19 mouse cellular contexts compared by ENCODE assay signal in the genomic region with DNA sequence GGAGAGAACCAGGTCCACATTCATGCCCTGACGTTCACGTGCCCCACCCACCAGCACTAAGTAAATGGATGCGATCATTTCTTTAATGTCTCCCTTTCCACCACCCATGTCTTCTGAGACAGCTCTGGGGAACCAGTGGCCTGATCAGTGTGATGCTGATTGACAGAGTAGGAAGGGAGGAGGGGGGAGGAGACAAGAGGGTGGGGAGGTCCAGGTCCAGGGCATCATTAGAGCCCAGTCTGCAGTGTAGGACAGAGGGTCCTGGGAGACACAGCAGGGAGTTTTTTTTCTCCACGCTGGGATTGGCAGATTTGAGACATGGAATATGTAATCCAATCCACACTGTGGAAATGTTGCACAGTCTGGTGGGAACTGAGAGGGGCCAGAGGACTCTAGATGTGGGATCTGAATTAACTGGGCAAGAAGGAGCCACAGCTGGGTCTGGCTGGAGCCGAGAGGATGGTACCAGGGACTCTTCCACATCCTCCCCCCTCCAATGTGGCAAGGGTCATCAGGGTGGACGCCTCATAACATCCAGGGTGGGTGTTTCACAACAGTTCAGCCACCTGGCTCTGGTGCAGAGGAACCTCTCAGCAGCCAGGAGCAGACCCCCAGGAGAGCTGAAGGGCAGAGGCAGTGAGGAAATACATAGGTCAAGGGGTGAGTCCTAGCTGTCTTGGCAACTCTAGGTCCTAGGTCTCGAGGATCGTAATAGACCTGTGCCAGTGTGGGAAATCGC.
DNase-seq lines count a peak whose midpoint lies in the region; ATAC-seq and TF ChIP-seq lines count a peak whose summit lies in the region.
"Had no signal": no experiment of that assay in that cellular context is flagged by ENCODE, and none has a peak within 500 bp of the region (broad histone marks: within the 10 kb centered on the region; RNA-seq: fewer than 3 reads in every experiment).

No protein-coding gene starts in this region.

- no peaks in the 10 kb centered on the region for H3K9me3 ChIP-seq in hindbrain, embryonic 11.5 days (ENCODE audit: control insufficient read depth, low read length)
- H3K9me3 ChIP-seq in hindbrain, postnatal 0 days (ENCODE audit: low read length), result no peaks in the 10 kb centered on the region
- H3K9me3 ChIP-seq in midbrain, embryonic 13.5 days, result no peaks in the 10 kb centered on the region
- H3K9me3 ChIP-seq in midbrain, embryonic 10.5 days (replicated peaks), result no peaks in the 10 kb centered on the region
- H3K9me3 ChIP-seq in embryonic facial prominence, embryonic 15.5 days (replicated peaks), result no peaks in the 10 kb centered on the region
- H3K9me3 ChIP-seq: forebrain, embryonic 10.5 days; heart, embryonic 15.5 days; hindbrain, embryonic 13.5 days; midbrain, embryonic 15.5 days had no signal

- H3K4me1 ChIP-seq in hindbrain, embryonic 11.5 days (replicated peaks; ENCODE audit: control insufficient read depth, insufficient read depth, low read length), result no peaks in the 10 kb centered on the region
- H3K4me1 ChIP-seq in hindbrain, postnatal 0 days (ENCODE audit: insufficient read depth, low read length), result no peaks in the 10 kb centered on the region
- peaks cover 9% of the 10 kb centered on the region for H3K4me1 ChIP-seq in midbrain, embryonic 13.5 days (replicated peaks)
- H3K4me1 ChIP-seq in midbrain, embryonic 10.5 days, result peaks cover 13% of the 10 kb centered on the region
- peaks cover 18% of the 10 kb centered on the region; the same call in 1 of the 2 replicates for H3K4me1 ChIP-seq in embryonic facial prominence, embryonic 15.5 days
- H3K4me1 ChIP-seq: heart, embryonic 15.5 days had no signal

- no peak overlapping the region for H3K4me3 ChIP-seq in hindbrain, embryonic 11.5 days (ENCODE audit: low read depth, low read length)
- no peak overlapping the region for H3K4me3 ChIP-seq in hindbrain, postnatal 0 days (ENCODE audit: low read length)
- H3K4me3 ChIP-seq in midbrain, embryonic 13.5 days (replicated peaks), result no peak overlapping the region
- H3K4me3 ChIP-seq in midbrain, embryonic 10.5 days, result no peak overlapping the region
- no peak overlapping the region for H3K4me3 ChIP-seq in embryonic facial prominence, embryonic 15.5 days (replicated peaks)
- H3K4me3 ChIP-seq: forebrain, embryonic 10.5 days; heart, embryonic 15.5 days; hindbrain, embryonic 13.5 days; midbrain, embryonic 15.5 days had no signal

- H3K36me3 ChIP-seq in hindbrain, embryonic 11.5 days (ENCODE audit: control insufficient read depth, insufficient read depth, low read length), result no peaks in the 10 kb centered on the region
- no peaks in the 10 kb centered on the region for H3K36me3 ChIP-seq in hindbrain, postnatal 0 days (ENCODE audit: insufficient read depth, low read length)
- no peaks in the 10 kb centered on the region for H3K36me3 ChIP-seq in midbrain, embryonic 13.5 days
- no peaks in the 10 kb centered on the region for H3K36me3 ChIP-seq in midbrain, embryonic 10.5 days
- no peaks in the 10 kb centered on the region for H3K36me3 ChIP-seq in embryonic facial prominence, embryonic 15.5 days
- H3K36me3 ChIP-seq: forebrain, embryonic 10.5 days; heart, embryonic 15.5 days; hindbrain, embryonic 13.5 days; midbrain, embryonic 15.5 days had no signal

- 0 out of 2 replicates have a peak, but pooled peaks have one; percentile 27 for ATAC-seq in hindbrain, embryonic 11.5 days (ENCODE audit: low FRiP score)
- ATAC-seq in hindbrain, postnatal 0 days, result no peak
- ATAC-seq in midbrain, embryonic 13.5 days, result peak; percentile 28
- ATAC-seq in embryonic facial prominence, embryonic 15.5 days (ENCODE audit: insufficient number of reproducible peaks, low FRiP score, low TSS enrichment, low read depth), result peak; percentile 42; the same call in 1 of the 2 replicates
- ATAC-seq: forebrain, embryonic 16.5 days; midbrain, embryonic 15.5 days had no signal

- no peak overlapping the region for H3K27ac ChIP-seq in hindbrain, embryonic 11.5 days (ENCODE audit: low read depth, low read length)
- no peak overlapping the region for H3K27ac ChIP-seq in hindbrain, postnatal 0 days
- H3K27ac ChIP-seq in midbrain, embryonic 13.5 days, result no peak overlapping the region
- no peak overlapping the region for H3K27ac ChIP-seq in midbrain, embryonic 10.5 days (replicated peaks)
- no peak overlapping the region for H3K27ac ChIP-seq in embryonic facial prominence, embryonic 15.5 days (replicated peaks)
- H3K27ac ChIP-seq: forebrain, embryonic 10.5 days; heart, embryonic 15.5 days; hindbrain, embryonic 13.5 days; liver, embryonic 14.5 days; macrophage; midbrain, embryonic 15.5 days had no signal

- no peak for DNase-seq in hindbrain, embryonic 11.5 days (ENCODE audit: low spot score)
- DNase-seq in hindbrain, postnatal 0 days (ENCODE audit: low spot score), result no peak
- no peak for DNase-seq in midbrain, embryonic 10.5 days (ENCODE audit: low spot score)
- no peak for DNase-seq in right cerebral cortex, postnatal 10 days (ENCODE audit: low spot score in 2 of 2)
- DNase-seq in spleen, adult 12 weeks (ENCODE audit: low spot score), result no peak
- DNase-seq: adrenal gland, postnatal 36 days; cerebellum, adult 2 months; cerebellum, postnatal 25 days; liver; lung, adult 2 months had no signal

- TF ChIP-seq CTCF in hindbrain, postnatal 0 days (IDR thresholded peaks at IDR 0.05; ENCODE audit: low read depth), result no peak

- no peak overlapping the region for H3K4me2 ChIP-seq in hindbrain, embryonic 11.5 days (replicated peaks; ENCODE audit: low read depth, low read length)
- H3K4me2 ChIP-seq in hindbrain, postnatal 0 days (ENCODE audit: low read depth, low read length), result no peak overlapping the region
- H3K4me2 ChIP-seq in midbrain, embryonic 13.5 days (replicated peaks), result no peak overlapping the region
- no peak overlapping the region for H3K4me2 ChIP-seq in embryonic facial prominence, embryonic 15.5 days (replicated peaks)
- H3K4me2 ChIP-seq: heart, embryonic 15.5 days; hindbrain, embryonic 13.5 days; midbrain, embryonic 15.5 days had no signal

- no peaks in the 10 kb centered on the region for H3K27me3 ChIP-seq in hindbrain, embryonic 11.5 days (ENCODE audit: control insufficient read depth, insufficient read depth, low read length)
- no peaks in the 10 kb centered on the region for H3K27me3 ChIP-seq in hindbrain, postnatal 0 days (ENCODE audit: insufficient read depth, low read length)
- no peaks in the 10 kb centered on the region for H3K27me3 ChIP-seq in midbrain, embryonic 13.5 days
- no peaks in the 10 kb centered on the region for H3K27me3 ChIP-seq in midbrain, embryonic 10.5 days (ENCODE audit: low read depth, poor library complexity, severe bottlenecking)
- no peaks in the 10 kb centered on the region for H3K27me3 ChIP-seq in embryonic facial prominence, embryonic 15.5 days
- H3K27me3 ChIP-seq: heart, embryonic 15.5 days; midbrain, embryonic 15.5 days had no signal

- 74% methylated on average over 9 of the region's 9 CpGs for WGBS in hindbrain, embryonic 11.5 days
- 77% methylated on average over 9 of the region's 9 CpGs for WGBS in hindbrain, postnatal 0 days
- 78% methylated on average over 9 of the region's 9 CpGs for WGBS in midbrain, embryonic 13.5 days
- 89% methylated on average over 9 of the region's 9 CpGs for WGBS in midbrain, embryonic 10.5 days
- 72% methylated on average over 9 of the region's 9 CpGs for WGBS in embryonic facial prominence, embryonic 15.5 days

- H3K9ac ChIP-seq in hindbrain, embryonic 11.5 days (ENCODE audit: low read depth, low read length), result no peak overlapping the region
- H3K9ac ChIP-seq in hindbrain, postnatal 0 days (replicated peaks; ENCODE audit: low read length), result no peak overlapping the region
- no peak overlapping the region for H3K9ac ChIP-seq in midbrain, embryonic 13.5 days (replicated peaks)
- no peak overlapping the region for H3K9ac ChIP-seq in embryonic facial prominence, embryonic 15.5 days
- H3K9ac ChIP-seq: heart, embryonic 15.5 days; hindbrain, embryonic 13.5 days; liver, embryonic 14.5 days; midbrain, embryonic 15.5 days had no signal
